Mouse (Mus musculus): Measurements from ENCODE around the gene Gabrd.
"Not testable (repeated sequence)": the region's sequence is repeated elsewhere in the genome, so short reads cannot be mapped to it uniquely, and the experiment has no call there.

Gene Gabrd

DNA sequence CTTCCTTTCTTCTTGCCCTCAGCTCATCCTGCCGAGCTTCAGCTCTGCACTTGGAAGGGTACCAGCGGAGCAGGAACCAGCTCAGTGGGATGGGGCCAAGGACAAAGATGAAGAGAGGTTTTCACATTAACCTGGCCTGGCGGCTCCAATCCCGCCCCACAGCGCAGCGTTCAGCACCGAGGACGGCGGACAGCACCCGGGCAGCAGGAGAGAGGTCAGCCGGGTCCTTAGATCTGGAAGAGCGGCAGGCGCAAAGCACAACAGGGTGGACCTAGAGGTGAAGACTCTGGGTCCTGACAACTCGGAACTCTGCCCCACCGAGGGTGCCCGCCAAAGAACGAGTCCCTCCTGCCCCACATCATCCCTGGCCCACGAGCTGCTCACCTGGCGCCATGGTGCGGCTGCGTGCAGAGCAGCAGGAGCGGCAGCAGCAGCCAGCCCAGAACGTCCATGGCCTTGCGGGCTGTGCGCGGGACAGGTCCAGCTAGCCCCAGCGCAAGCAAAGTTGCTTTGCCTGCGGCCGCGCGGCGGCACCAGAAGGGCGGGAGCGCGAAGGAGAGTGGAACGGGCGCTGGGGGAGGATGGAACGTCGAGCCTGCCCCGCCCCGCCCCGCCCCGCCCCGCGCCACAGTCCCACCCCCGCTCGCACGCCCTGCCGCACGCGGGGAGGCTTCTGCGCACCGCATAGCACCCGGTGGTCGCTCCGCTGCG is at the start of gene Gabrd:
TSS of gene Gabrd (minus strand) at position 602 of the 711 bp plus-strand sequence.
- no peak for DNase-seq (ENCODE audit: low read depth in 1 of 2, low spot score in 2 of 2)

DNA sequence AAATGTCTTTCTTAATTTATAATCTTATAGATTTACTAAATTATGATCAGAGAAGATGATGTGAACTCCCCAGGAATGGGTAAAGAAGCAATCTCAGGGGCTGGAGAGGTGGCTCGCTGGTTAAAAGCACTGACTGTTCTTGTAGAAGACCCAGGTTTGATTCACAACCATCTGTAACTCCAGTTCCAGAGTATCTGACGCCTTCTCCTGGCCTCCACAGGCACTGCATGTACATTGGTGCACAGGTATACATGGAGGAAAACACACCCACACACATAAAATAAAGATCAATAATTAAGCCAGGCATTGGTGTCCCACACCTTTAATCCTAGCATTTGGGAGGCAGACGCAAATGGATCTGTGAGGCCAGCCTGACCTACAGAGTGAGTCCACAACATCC is 44.9 kb upstream of the Gabrd start:
- DNase-seq (ENCODE audit: low read depth in 1 of 2, low spot score in 2 of 2), result no peak

DNA sequence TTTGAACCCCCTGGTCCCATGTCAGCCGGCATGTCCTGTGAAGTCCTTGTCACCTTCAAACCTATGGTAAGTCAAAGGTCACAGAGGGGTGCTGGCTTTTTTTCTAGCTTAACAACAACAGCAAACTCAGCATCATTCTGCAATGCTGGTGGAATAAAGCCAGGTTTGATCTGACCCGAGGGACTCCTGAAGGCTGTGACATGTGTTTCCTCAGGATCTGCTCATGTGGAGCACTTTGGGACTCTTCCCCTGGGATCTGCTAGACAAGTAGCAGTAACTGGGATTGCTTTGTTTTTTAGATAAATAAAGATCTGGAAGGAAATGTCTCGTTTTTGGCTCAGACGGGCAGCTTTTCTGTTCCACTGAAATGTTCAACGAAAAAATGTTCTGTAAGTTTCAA is 36.1 kb upstream of the Gabrd start:
- DNase-seq (ENCODE audit: low read depth in 1 of 2, low spot score in 2 of 2), result no peak

DNA sequence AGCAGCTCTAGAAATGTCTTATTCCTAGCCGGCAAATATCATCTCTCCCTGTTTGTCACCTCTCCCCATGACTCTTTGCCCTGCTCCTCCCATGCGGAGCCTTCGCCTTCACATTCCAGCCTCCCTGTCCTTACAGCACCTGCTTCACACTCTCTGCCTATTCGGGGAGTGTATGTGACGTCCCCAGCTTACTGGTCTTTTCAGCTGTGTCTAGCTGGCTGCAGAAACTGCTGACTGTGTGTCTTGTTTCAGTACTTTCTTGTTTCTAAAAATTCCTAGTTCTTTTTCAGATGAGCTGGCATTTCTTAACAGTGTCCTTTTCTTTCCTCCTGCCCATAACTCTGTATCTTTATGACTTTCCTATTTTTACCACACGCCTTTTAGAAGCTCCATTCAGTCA is 34.4 kb upstream of the Gabrd start:
- DNase-seq (ENCODE audit: low read depth in 1 of 2, low spot score in 2 of 2), result no peak

DNA sequence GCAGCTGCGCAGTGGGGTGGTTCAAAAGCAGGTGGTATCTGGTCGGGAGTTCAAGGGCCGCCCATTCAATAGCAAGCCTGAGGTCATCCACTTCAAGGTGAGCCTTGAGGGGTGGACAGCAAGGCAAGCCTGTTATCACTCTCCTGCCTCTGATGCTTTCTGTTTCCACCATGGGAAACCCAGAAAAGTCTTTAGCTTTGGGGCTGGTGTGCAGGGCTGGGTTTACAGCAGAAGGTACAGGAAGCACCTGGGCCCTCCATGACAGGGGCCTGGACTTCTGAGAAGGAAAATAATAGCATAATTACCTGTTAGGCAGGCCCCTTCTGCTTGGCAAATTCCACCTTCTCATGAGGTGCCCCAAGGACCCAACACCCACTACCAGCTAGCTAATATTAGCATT is 31.3 kb upstream of the Gabrd start:
- no peak for DNase-seq (ENCODE audit: low read depth in 1 of 2, low spot score in 2 of 2)

DNA sequence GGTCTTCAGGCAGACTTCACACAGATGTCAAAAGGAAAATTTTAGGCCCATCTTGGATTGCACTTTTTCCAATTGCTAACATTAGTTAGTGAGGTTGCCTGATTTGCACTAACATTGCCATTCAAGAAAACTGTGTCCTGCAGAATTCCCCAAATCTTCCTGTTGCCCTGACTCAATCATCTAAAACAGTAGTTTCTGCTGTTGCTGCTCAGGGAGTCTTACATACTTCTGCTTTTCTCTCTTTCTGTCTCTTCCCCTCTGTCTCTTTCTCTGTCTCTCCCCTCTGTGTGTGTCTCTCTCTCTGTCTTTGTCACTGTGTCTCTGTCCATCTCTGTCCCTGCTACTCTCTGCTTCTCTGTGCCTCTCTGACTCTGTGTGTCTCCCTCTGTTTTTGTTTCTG is 30.5 kb upstream of the Gabrd start:
- DNase-seq (ENCODE audit: low read depth in 1 of 2, low spot score in 2 of 2), result no peak

DNA sequence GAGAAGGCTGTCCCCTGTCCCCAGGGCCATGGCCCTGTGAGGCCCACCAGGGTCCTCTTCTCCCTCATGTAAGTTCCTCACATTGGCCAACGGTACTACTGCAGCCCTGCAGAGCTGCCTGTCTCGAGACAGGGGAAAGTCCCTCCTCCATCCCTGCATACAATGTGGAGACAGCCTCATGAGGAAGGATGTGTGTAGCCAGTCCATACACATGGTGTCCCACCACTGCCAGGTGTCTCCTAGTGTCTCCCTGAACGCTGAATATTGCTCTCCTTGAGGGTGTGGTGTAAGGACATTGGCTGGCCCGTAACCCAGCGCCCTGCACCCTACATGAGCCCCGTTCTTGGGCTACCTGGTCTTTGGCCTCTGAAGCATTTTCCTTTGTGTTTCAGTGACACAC is 28.4 kb upstream of the Gabrd start:
- no peak for DNase-seq (ENCODE audit: low read depth in 1 of 2, low spot score in 2 of 2)

DNA sequence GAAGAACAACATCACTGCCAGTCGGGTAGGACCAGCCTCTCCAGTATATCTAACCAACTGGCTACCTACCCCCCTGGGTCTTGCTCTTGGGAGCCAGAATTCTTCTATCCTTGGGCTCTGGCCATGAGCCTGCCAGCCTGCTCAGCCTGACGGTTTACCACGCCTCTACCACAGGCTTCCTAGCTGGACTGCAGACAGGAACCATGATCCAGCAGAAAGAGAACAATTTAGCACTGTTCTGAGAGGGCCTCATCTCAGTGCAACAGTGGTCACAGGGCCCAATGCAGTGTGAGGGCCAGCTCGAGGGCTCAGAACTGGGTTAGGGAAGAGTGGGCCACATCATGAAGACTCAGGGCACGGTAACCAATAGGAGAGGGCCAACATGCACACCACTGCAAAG is 26.1 kb upstream of the Gabrd start:
- no peak for DNase-seq (ENCODE audit: low read depth in 1 of 2, low spot score in 2 of 2)

GRCm38 (mm10) chr4:155421412-155422370 is 23.8 kb upstream of the Gabrd start:
- not testable (repeated sequence) for DNase-seq (ENCODE audit: low read depth in 1 of 2, low spot score in 2 of 2)

- no peak for DNase-seq (ENCODE audit: low read depth in 1 of 2, low spot score in 2 of 2)
These were observed 22.2 kb upstream of the Gabrd start for GRCm38 (mm10) chr4:155420137-155420536.

GRCm38 (mm10) chr4:155414656-155415235 is 16.8 kb upstream of the Gabrd start:
- DNase-seq (ENCODE audit: low read depth in 1 of 2, low spot score in 2 of 2), result no peak

GRCm38 (mm10) chr4:155413641-155414335 is 15.9 kb upstream of the Gabrd start:
- no peak for DNase-seq (ENCODE audit: low read depth in 1 of 2, low spot score in 2 of 2)

GRCm38 (mm10) chr4:155412124-155412523 is 14.2 kb upstream of the Gabrd start:
- no peak for DNase-seq (ENCODE audit: low read depth in 1 of 2, low spot score in 2 of 2)

DNA sequence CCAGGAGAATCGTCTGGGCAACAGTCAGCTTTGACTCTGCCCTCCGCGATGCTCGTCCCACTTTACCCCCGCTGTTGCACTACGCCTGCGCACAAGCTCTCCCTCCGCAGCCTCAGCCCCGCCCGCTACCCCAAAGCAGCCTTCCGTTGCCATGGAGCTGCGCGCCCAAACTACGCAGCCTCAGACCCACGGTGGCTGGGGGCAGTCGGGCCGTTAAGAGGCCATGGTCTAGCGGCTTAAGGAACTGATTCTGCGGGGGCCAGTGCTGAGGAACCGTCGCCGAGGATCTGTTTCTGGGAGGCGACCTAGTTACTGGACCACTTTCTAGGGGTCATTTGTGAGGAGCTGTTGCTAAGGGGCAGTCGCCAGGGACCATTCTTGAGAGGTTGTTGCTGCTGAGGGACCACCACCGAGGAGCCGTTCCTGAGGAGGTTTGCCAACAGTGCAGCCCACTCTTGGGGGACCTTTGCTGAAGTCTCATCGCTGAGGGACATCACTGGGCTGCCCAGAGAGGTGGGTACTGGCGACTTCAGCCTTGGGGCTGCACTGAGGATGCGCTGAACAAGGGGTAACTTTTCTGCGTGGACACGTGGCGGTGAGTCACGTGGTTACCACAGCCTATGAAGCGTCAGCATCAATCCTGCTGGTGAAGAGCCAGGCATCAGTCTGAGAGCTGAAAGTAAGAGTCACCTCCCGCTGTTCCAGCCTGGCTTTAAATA is 11.3 kb upstream of the Gabrd start, which contains the start of gene Cfap74:
TSS of gene Cfap74 (plus strand) at position 133 of the 719 bp plus-strand sequence.
- DNase-seq (ENCODE audit: low read depth in 1 of 2, low spot score in 2 of 2), result peak in 1 of 2 experiments; percentile 6

DNA sequence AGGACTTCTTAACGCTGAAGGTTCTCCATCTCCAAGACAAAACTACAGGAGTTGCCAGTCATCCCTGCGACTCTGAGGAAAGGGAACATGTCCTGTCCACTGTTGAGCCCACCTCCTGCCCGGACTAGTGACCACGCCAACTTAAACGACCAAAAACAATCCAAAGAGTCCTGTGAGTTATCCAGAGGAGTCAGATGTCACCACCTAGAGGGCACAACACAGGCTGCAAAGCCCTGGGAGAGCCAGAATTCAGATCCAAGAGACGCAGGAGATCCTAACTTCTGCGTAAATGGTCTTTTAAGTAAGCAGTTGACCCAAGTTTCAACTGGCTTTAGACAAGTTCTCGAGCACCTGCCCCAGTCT is 10.8 kb upstream of the Gabrd start:
- DNase-seq (ENCODE audit: low read depth in 1 of 2, low spot score in 2 of 2), result no peak

- no peak for DNase-seq (ENCODE audit: low read depth in 1 of 2, low spot score in 2 of 2)
These were observed 4.6 kb upstream of the Gabrd start for GRCm38 (mm10) chr4:155402489-155402888.

DNA sequence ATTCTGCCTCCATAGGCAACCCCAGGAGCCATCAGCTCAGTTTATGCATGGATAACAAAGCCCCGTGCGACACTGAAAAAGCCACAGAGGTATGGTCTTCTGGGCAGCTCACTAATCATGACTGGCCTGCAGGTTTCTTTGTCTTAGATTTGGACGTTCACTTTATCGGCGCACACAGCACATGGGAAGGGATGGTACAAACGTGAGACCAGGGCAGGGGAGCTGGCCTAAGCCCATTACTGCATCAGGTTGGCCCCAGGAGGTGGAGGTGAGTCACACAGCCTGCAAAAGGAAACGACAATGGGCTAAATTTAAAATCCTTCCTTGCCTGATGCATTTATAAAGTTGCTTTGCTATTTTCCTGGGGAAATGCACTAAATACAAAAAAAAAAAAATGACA is 3.2 kb upstream of the Gabrd start:
- no peak for DNase-seq (ENCODE audit: low read depth in 1 of 2, low spot score in 2 of 2)

DNA sequence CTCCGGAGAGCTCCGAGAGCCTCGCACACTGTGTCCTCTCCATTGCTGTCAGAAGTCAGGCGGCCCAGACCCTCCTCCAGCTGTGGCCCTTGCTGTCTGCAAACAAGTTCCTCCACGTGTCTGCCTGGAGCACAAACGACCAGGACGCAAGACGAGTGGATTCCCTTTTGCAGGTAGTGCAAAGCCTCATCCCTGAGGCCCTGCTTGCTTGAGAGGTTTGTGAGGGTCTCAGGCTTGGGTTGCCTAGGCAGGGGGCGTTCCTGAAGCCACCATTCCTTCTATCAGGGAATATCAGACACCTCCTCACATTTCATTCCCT is 269 bp upstream of the Gabrd start:
- no peak for DNase-seq (ENCODE audit: low read depth in 1 of 2, low spot score in 2 of 2)

- no peak for DNase-seq (ENCODE audit: low read depth in 1 of 2, low spot score in 2 of 2)
These were observed 1.2 kb downstream of the Gabrd start for GRCm38 (mm10) chr4:155396751-155397150.

- no peak for DNase-seq (ENCODE audit: low read depth in 1 of 2, low spot score in 2 of 2)
These were observed 2.4 kb downstream of the Gabrd start for GRCm38 (mm10) chr4:155395471-155395870.

GRCm38 (mm10) chr4:155387166-155387565 is 10.7 kb downstream of the Gabrd start:
- no peak for DNase-seq (ENCODE audit: low read depth in 1 of 2, low spot score in 2 of 2)
